Mouse (Mus musculus) macrophage (primary cell): ENCODE data around the gene C330021F23Rik. TPM values are rescaled to one million over a fixed set of nuclear protein-coding genes. Genes with fewer than 3 reads are reported as not detected.
"Not testable (repeated sequence)": the region's sequence is repeated elsewhere in the genome, so short reads cannot be mapped to it uniquely, and the experiment has no call there.

ENCODE experiments used
- H3K27ac ChIP-seq: fragments of 350-480 bp; formaldehyde crosslinking; 2 replicates; pipeline ENCODE4 v1.9.0; 2021
- H3K36me3 ChIP-seq: fragments of 350-480 bp; formaldehyde crosslinking; 2 replicates; pipeline ENCODE4 v1.9.0; 2021; ENCODE audit errors: inconsistent target
- H3K4me3 ChIP-seq: fragments of 350-480 bp; formaldehyde crosslinking; 2 replicates; pipeline ENCODE4 v1.9.0; 2021; ENCODE audit errors: inconsistent target
- H3K79me2 ChIP-seq: fragments of 350-480 bp; formaldehyde crosslinking; 2 replicates; pipeline ENCODE4 v1.9.0; 2021; ENCODE audit errors: inconsistent target
- WGBS: methylation state at CpG from one replicate; pipeline ENCODE4 v1.1.7; 2026; ENCODE audit warnings: inconsistent platforms; ENCODE audit not compliant: missing documents; 5-methylcytosine and 5-hydroxymethylcytosine counted together
- polyA plus RNA-seq: library from polyadenylated mRNA; stranded (reverse); fragments of 250-400 nt; gene quantifications from 3 replicates; pipeline ENCODE4 v1.2.4, GENCODE M21; 2018; ENCODE audit warnings: inconsistent platforms

C330021F23Rik gene
- polyA plus RNA-seq, 1 experiment from 2014 or later, result not detected

DNA sequence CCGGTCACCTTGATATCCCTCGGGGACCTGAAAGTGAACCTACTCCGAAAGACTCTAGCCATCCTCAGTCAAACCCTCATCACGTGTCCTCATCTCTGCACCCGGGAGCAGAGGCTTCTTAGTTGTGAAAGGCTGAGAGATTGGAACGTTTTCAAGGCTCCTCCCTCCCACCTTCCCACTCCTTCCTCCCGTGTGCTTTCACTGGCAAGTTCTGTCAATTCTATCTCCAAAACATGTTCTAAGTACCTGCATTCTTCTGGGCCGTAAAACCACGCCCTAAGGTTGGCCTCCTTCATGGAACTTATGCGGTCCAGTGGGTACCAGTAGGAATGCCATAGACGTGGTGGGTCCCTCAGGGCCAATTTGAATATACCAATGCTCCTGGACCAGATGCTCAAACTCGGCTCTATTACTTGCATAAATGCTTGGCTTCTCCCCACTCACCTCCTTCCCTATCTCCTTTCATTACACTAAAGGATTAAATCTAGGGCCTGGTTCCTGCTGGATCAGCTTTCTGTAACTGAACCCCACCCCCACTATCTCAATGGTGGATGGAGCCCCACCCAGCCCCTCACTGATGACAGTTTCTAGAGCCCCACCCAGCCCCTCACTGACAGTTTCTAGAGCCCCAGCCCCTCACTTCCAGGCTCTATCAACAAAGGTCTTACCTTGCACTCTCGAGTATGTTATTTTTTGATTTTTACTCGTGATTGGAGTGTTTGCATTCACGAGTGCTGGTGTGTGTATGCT is 8.6 kb downstream of the C330021F23Rik start:
- 73% methylated on average over 15 of the region's 15 CpGs for WGBS
- no peak overlapping the region for H3K4me3 ChIP-seq
- no peaks in the 10 kb centered on the region for H3K36me3 ChIP-seq
- no peak overlapping the region for H3K27ac ChIP-seq
- H3K79me2 ChIP-seq, result no peaks in the 10 kb centered on the region

DNA sequence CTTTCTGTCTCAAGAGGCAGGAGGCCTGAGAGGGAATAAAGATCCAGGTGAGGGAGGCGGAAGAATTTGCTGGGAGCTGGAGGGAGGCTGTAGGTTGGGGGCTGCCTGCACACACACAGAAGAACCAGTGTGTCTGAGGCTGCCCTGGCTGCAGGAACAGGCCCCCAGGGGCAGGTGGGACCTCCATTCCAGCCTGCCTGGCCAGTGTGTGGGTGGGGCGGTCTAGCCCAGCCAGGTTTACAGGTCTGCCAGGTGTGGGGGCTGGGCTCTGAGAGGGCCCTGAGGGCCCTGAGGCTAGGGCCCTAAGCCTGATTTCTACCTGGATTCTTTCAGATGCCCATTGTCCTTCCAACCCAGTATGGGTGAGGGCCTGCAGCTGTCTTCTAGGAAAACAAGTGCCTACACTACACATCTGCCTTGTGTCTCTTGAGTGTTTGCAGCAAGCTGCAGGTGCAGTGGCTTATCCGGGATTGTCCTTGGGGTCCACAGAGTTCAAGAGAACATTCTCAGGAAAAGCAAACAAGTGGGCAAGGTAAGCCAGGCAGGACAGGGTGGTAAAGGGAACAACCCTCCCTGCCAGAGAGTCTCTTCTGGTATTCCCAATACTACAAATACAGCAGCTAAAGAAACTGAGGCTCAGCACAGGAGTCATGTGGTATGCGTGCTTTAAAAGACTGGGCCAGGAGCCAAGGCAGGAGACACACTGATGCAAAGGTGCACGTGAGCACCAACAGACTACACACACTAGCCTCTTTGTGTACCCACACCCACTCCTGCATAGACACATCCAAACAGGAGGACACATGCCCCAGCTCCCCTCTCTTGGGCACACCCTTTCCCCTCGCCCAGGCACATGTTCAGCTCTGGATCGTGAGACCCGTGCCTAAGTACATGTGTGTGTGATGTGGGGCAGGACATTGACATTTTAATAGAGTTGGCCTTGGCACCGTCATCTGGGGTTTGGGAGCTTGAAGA is 11.9 kb downstream of the C330021F23Rik start:
- no peak overlapping the region for H3K4me3 ChIP-seq
- 89% methylated on average over 9 of the region's 9 CpGs for WGBS
- H3K27ac ChIP-seq, result no peak overlapping the region
- H3K36me3 ChIP-seq, result no peaks in the 10 kb centered on the region
- no peaks in the 10 kb centered on the region for H3K79me2 ChIP-seq

GRCm38 (mm10) chr8:3581961-3582360 is 14.2 kb downstream of the C330021F23Rik start:
- not testable (repeated sequence) for H3K36me3 ChIP-seq, H3K27ac ChIP-seq, H3K4me3 ChIP-seq, H3K79me2 ChIP-seq
- WGBS, result 92% methylated on average over 1 of the region's 3 CpGs

- H3K79me2 ChIP-seq, result no peaks in the 10 kb centered on the region
- H3K4me3 ChIP-seq, result no peak overlapping the region
- no peak overlapping the region for H3K27ac ChIP-seq
- H3K36me3 ChIP-seq, result no peaks in the 10 kb centered on the region
- WGBS, result 100% methylated on average over 2 of the region's 2 CpGs
These were observed 18.7 kb downstream of the C330021F23Rik start for GRCm38 (mm10) chr8:3586452-3586851.

DNA sequence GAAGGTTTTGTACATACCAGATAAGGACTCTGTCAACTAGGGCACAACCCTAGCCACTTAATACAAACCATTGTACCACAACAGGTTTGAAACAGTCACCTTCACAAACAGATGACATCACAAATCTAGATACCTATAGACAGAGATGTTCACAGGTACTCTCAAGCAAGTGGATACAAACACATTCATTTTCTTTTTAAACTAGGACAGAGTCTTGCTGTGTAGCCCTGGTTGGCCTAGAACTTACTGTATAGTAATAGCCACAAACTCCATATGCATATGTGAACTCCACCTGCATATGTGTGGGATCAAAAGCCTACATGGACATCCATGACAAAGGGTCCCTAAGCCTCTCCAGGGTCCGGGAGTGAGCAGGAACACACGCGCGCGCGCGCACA is 19.2 kb downstream of the C330021F23Rik start, which contains the start of gene Camsap3:
Gene Camsap3, plus strand, starts transcription at position 301 of the 398 bp plus-strand sequence.
- no peak within 1 kb of the TSS for H3K27ac ChIP-seq
- H3K36me3 ChIP-seq, result no peaks in the 10 kb centered on the region
- H3K79me2 ChIP-seq, result no peaks in the 10 kb centered on the region
- H3K4me3 ChIP-seq, result no peak within 1 kb of the TSS
- 3% methylated on average over 7 of the region's 7 CpGs for WGBS

- Histone ChIP-seq H3K27ac (no peak overlapping the region), H3K36me3 (no peaks in the 10 kb centered on the region), H3K4me3 (no peak overlapping the region), H3K79me2 (no peaks in the 10 kb centered on the region)
- WGBS, result 2% methylated on average over 67 of the region's 77 CpGs
These were observed 19.8 kb downstream of the C330021F23Rik start for GRCm38 (mm10) chr8:3587391-3588257.

DNA sequence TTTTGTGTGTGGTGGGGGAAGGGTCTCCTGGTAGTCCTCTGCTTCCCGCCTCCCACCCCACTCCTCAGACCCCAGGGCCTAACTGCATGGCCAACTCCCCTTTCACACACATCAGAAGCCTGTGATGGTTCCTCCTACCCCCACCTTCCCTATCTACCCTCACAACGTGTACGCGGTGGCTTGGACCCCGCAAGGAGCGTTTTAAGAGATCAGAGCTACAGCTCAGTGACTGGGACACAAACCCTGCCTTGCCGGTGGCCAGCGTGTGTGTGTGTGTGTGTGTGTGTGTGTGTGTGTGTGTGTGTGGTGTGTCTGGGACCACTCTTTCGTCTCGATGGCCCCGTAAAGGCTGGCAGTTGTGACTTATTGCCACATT is 20.5 kb downstream of the C330021F23Rik start:
- H3K4me3 ChIP-seq, result no peak overlapping the region
- no peak overlapping the region for H3K27ac ChIP-seq
- H3K79me2 ChIP-seq, result no peaks in the 10 kb centered on the region
- no peaks in the 10 kb centered on the region for H3K36me3 ChIP-seq
- 40% methylated on average over 6 of the region's 11 CpGs for WGBS

GRCm38 (mm10) chr8:3593470-3593869 is 25.7 kb downstream of the C330021F23Rik start:
- no peak overlapping the region for H3K27ac ChIP-seq
- 71% methylated on average over 3 of the region's 3 CpGs for WGBS
- no peaks in the 10 kb centered on the region for H3K36me3 ChIP-seq
- H3K79me2 ChIP-seq, result no peaks in the 10 kb centered on the region
- no peak overlapping the region for H3K4me3 ChIP-seq

DNA sequence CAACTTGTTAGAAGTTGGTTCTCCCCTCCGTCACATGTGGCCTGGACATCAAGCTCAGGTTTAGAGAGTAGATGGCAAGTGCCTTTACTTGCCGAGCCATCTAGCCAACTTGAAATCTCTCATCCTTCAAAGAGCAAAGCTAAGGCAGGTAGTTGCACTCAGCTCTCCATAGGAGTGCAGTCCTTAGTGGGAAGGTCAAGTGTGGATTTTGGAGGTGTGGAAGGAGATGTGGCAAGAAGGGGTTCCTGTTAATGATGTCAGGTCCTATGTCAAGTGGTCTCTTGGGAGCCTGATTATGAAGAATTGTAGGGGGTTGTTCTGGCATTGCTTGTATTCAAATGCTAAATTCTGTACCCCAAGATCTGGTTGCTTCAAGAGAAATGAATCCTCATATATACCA is 26.7 kb downstream of the C330021F23Rik start:
- Histone ChIP-seq H3K36me3 (no peaks in the 10 kb centered on the region), H3K4me3 (no peak overlapping the region), H3K79me2 (no peaks in the 10 kb centered on the region), H3K27ac (no peak overlapping the region)
- 93% methylated on average over 2 of the region's 2 CpGs for WGBS

GRCm38 (mm10) chr8:3598054-3598453 is 30.3 kb downstream of the C330021F23Rik start:
- H3K79me2 ChIP-seq, result no peaks in the 10 kb centered on the region
- no peak overlapping the region for H3K4me3 ChIP-seq
- WGBS, result 86% methylated on average over 3 of the region's 3 CpGs
- H3K27ac ChIP-seq, result no peak overlapping the region
- H3K36me3 ChIP-seq, result no peaks in the 10 kb centered on the region

GRCm38 (mm10) chr8:3599219-3599618 is 31.4 kb downstream of the C330021F23Rik start:
- Histone ChIP-seq H3K27ac (no peak overlapping the region), H3K79me2 (no peaks in the 10 kb centered on the region), H3K4me3 (no peak overlapping the region), H3K36me3 (no peaks in the 10 kb centered on the region)
- WGBS, result 95% methylated on average over 1 of the region's 1 CpGs

GRCm38 (mm10) chr8:3600401-3600800 is 32.6 kb downstream of the C330021F23Rik start:
- Histone ChIP-seq H3K27ac (no peak overlapping the region), H3K4me3 (no peak overlapping the region), H3K79me2 (no peaks in the 10 kb centered on the region), H3K36me3 (no peaks in the 10 kb centered on the region)
- 97% methylated on average over 5 of the region's 6 CpGs for WGBS

DNA sequence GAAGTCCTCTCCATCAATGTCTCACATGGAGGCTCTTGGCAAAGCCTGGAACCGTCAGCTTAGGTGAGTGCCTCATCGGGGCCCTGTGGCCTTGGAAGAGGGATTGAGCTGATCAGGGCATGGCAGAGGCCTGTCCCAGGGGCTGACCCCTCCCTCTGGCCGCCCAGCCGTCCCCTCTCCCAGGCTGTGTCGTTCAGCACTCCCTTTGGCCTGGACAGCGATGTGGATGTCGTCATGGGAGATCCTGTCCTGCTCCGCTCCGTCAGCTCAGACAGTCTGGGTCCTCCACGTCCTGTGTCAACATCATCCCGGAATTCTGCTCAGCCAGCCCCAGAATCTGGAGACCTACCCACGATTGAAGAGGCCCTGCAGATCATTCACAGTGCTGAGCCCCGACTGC is 35.6 kb downstream of the C330021F23Rik start:
- H3K27ac ChIP-seq, result no peak overlapping the region
- no peaks in the 10 kb centered on the region for H3K79me2 ChIP-seq
- no peaks in the 10 kb centered on the region for H3K36me3 ChIP-seq
- no peak overlapping the region for H3K4me3 ChIP-seq
- WGBS, result 93% methylated on average over 13 of the region's 13 CpGs

- Histone ChIP-seq H3K79me2 (no peaks in the 10 kb centered on the region), H3K27ac (no peak overlapping the region), H3K36me3 (peaks cover 19% of the 10 kb centered on the region), H3K4me3 (no peak overlapping the region)
- 26% methylated on average over 14 of the region's 16 CpGs for WGBS
These were observed 38.8 kb downstream of the C330021F23Rik start for GRCm38 (mm10) chr8:3606593-3606992.
